8 mouse cellular contexts compared by ENCODE assay signal in genomic region chr2:144724679-144725078, GRCm38 (mm10).
DNase-seq lines count a peak whose midpoint lies in the region; ATAC-seq lines count a peak whose summit lies in the region.

No protein-coding gene starts in this region.

- H3K4me1 ChIP-seq in limb, embryonic 11.5 days (ENCODE audit: control insufficient read depth, insufficient read depth, low read length) = no peaks in the 10 kb centered on the region
- H3K4me1 ChIP-seq in limb, embryonic 10.5 days = no peaks in the 10 kb centered on the region
- peaks cover 13% of the 10 kb centered on the region for H3K4me1 ChIP-seq in midbrain, embryonic 13.5 days (replicated peaks)

- no peak overlapping the region for H3K9ac ChIP-seq in limb, embryonic 11.5 days (ENCODE audit: low read length)
- H3K9ac ChIP-seq in midbrain, embryonic 13.5 days (replicated peaks) = no peak overlapping the region

- H3K4me3 ChIP-seq in limb, embryonic 11.5 days (ENCODE audit: low read depth, low read length) = no peak overlapping the region
- H3K4me3 ChIP-seq in limb, embryonic 10.5 days = no peak overlapping the region
- H3K4me3 ChIP-seq in midbrain, embryonic 13.5 days (replicated peaks) = no peak overlapping the region

- H3K27me3 ChIP-seq in limb, embryonic 11.5 days (ENCODE audit: control insufficient read depth, insufficient read depth, low read length) = no peaks in the 10 kb centered on the region
- no peaks in the 10 kb centered on the region for H3K27me3 ChIP-seq in limb, embryonic 10.5 days (ENCODE audit: low read depth, poor library complexity, severe bottlenecking)
- no peaks in the 10 kb centered on the region for H3K27me3 ChIP-seq in midbrain, embryonic 13.5 days

- WGBS in limb, embryonic 11.5 days = 73% methylated on average over 1 of the region's 1 CpGs
- WGBS in limb, embryonic 10.5 days = 97% methylated on average over 1 of the region's 1 CpGs
- WGBS in midbrain, embryonic 13.5 days = 86% methylated on average over 1 of the region's 1 CpGs

- no peaks in the 10 kb centered on the region for H3K36me3 ChIP-seq in limb, embryonic 11.5 days (ENCODE audit: control insufficient read depth, insufficient read depth, low read length)
- no peaks in the 10 kb centered on the region for H3K36me3 ChIP-seq in limb, embryonic 10.5 days
- H3K36me3 ChIP-seq in midbrain, embryonic 13.5 days = no peaks in the 10 kb centered on the region

- peak; percentile 44 for DNase-seq in embryo, embryonic 10 days (ENCODE audit: low spot score)
- DNase-seq in embryo, embryonic 9.5 days (ENCODE audit: extremely low spot score) = no peak
- no peak for DNase-seq in limb, embryonic 11.5 days (ENCODE audit: low spot score)
- no peak for DNase-seq in limb, embryonic 10.5 days (ENCODE audit: low spot score)
- peak; percentile 46 for DNase-seq in embryo, embryonic 10.5 days (ENCODE audit: low spot score)
- no peak for DNase-seq in thymus, adult 18-20 months

- H3K27ac ChIP-seq in limb, embryonic 11.5 days (replicated peaks; ENCODE audit: low read depth, low read length) = no peak overlapping the region
- no peak overlapping the region for H3K27ac ChIP-seq in limb, embryonic 10.5 days
- no peak overlapping the region for H3K27ac ChIP-seq in midbrain, embryonic 13.5 days

- ATAC-seq in limb, embryonic 11.5 days (ENCODE audit: insufficient number of reproducible peaks, low FRiP score, low TSS enrichment, low read depth) = 0 out of 2 replicates have a peak, but pooled peaks have one; percentile 19
- peak; percentile 72 for ATAC-seq in midbrain, embryonic 13.5 days
- no peak for ATAC-seq in erythroblast, adult 5-6 weeks (replicated peaks; ENCODE audit: low FRiP score, poor library complexity, severe bottlenecking)

- no peak overlapping the region for H3K4me2 ChIP-seq in limb, embryonic 11.5 days (ENCODE audit: low read depth, severe bottlenecking)
- no peak overlapping the region for H3K4me2 ChIP-seq in midbrain, embryonic 13.5 days (replicated peaks)

- H3K9me3 ChIP-seq in limb, embryonic 11.5 days (ENCODE audit: control insufficient read depth, low read length) = no peaks in the 10 kb centered on the region
- H3K9me3 ChIP-seq in limb, embryonic 10.5 days (replicated peaks) = no peaks in the 10 kb centered on the region
- H3K9me3 ChIP-seq in midbrain, embryonic 13.5 days = no peaks in the 10 kb centered on the region

Comparison
In these comparisons a context has a peak if more than half of its experiments do, and no peak if none do; other contexts are left out.
1. DNase-seq: peak in embryo, embryonic 10 days (single experiment) and embryo, embryonic 10.5 days (single experiment); none in embryo, embryonic 9.5 days (single experiment), limb, embryonic 11.5 days (single experiment), limb, embryonic 10.5 days (single experiment) and thymus, adult 18-20 months (0 of 2).